Mouse (Mus musculus) heart, adult 18-20 months (tissue): ENCODE measurements around the gene Cdk14. TPM values are rescaled to one million over a fixed set of nuclear protein-coding genes. Genes with fewer than 3 reads are reported as not detected.
"Not testable (repeated sequence)": the region's sequence is repeated elsewhere in the genome, so short reads cannot be mapped to it uniquely, and the experiment has no call there.

Experiments used
- DNase-seq, 2 experiments: peaks; one replicate each; pipeline ENCODE4 v3.0.0; 2021 to 2022; ENCODE audit warnings: mixed read lengths in 1 of 2
- total RNA-seq, 2 experiments: library from RNA; stranded (reverse); gene quantifications; 2 replicates each; pipeline ENCODE4 v1.2.3; 2021

The Cdk14 gene
- total RNA-seq, 2 experiments from 2014 or later, result 5.5 to 7.7 TPM

DNA sequence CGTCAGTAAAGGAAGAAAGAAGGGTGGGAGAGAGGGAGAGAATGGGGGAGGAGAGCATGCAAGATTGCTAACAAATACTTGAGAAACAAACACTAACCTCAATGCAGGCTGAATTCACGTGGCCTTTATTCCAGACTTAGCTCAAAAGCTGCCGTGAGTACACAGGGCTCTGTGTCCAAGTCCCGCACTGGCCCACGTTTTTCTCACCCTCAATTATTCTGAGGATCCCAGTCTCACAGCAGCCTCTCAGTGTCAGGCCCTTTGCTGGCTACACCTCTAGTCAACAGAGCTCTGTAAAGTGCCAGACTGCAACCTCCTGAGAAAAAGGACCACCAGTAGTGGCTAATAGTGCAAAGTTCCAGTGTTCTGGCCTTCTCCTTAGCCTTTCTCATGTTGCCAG, 429.9 kb downstream of the Cdk14 start:
- DNase-seq, result no peak

DNA sequence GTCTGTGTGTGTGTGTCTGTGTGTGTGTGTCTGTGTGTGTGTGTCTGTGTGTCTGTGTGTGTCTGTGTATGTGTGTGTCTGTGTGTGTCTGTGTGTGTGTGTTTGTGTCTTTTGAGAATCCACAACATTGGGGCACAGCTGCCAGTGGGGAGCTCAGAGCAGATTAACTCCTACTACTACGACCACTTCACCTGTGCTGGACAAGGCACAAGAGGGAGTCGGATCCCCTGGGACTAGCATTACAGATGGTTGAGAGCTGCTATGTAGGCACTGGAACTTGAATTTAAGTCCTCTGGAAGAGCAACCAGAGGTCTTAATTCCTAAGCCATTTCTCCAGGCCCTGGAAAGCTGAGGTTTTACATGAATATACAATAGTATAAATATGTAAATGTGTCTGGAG, 433.9 kb downstream of the Cdk14 start:
- no peak for DNase-seq

DNA sequence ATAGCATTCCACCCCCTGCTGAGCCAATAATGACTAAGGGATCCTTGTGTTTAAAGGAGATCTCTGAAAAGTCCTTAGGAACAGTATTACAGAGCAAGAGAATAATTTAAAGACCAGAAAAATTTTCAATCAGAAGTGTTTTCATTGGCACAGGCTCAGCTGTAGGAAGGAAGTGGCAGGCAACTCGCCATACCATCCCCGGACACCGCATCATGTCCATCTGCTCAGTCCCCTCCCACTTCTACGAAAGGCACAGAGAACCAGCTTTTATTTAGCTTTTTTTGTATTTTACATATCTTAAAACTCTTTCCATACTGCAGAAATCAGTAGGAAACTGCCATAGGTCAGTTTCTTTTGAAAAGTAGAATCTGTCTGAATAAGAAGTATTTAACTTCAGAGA, 440.6 kb downstream of the Cdk14 start:
- no peak for DNase-seq

DNA sequence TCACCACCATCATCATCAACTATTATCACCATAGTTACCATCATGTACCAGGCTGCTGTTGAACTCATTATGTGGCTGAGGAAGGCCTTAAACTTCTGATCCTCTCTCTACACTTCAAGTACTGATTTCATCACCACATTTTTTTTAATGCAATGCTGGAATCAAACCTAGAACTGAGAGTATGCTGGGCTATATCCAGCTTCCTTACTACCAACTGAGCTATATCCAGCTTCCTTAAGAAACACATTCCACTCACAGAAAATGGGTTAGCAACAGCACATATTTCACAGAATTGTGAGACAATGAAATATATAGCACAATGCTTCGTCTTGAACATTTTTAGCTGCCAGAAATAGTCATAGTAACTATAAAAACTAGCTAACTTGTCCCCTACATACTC, 446.7 kb downstream of the Cdk14 start:
- no peak for DNase-seq

DNA sequence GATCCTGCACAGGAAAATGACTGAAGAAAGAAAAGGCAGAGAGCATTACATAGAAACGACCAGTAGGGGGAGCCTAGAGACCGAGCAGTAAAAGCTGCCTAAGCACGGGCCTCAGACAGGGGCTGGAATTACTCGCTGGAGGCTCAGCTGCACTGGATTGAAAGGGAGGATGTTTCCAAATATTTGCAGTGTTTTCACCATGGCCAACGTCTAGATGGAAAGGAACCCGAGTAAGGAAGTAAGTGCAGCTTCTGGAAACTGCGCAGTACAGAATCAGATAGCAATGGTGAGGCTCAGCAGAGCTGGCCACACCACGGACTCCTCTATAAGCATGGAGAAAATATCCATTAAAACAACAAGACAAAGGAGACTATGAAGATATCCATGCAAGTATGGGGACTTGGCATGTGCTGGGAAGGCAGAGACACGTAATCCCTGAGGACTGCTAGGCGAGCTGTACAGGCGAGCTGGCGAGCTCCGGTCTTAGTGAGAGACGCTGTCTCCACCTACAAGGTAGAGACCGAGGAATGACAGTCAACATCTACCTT, 458.0 kb downstream of the Cdk14 start:
- peak; percentile 63 to 78 for DNase-seq

DNA sequence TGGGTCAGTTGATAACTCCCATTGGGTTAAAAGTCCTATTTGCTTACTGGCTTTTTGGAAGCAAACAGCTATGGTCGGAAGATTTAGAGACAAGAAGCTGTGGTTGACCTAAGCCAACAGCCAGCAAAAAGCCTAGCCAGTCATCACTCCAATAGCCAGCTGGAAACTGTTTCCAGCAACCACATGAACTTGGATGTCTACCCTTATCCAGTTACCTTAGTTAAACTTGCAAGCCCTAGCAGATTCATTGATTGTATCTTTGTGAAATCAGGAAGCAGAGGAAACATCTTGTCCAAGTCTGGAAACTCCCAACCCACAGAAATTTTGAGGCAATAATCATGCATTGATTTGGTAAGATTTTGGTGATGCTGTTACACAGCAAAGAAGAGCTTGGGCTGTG, 458.5 kb downstream of the Cdk14 start:
- DNase-seq, result no peak

DNA sequence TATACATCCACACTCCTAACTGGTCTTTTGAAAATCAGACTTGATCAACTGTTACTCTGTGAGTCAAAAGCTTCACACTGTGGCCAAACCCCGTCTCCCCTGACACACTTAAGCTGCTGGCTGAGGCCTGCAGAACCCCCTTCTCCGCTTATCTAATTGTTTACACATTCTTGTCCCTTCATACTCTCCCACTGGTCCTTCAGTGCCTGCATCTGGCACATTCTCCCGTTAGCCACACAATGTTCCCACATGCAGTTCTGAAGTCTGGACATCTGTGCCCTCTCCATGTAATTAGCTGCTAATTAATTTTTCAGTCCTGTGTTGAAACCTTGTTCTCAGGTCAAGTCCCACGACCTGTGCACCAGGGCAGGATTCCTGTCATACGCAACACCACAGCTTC, 460.7 kb downstream of the Cdk14 start:
- DNase-seq, result no peak

DNA sequence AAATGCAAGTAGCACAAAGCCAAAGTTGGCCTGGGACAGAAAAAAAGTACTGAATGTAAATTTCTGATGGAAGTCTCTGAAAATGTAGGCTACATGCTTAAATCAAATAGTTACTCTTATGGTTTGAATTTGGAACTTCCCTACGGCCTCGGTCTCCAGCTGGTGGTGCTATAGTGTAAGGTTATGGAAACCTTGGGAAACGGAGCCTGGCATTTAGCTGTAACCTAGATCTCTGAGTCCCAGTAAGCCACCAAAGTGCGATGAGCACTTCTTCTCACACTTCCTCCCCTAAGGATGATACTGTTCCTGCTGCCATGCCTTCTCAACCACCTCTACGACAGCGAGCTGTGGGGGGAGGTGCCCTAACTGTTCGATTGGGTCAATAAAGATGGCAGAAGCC, 464.1 kb downstream of the Cdk14 start:
- DNase-seq, result no peak

DNA sequence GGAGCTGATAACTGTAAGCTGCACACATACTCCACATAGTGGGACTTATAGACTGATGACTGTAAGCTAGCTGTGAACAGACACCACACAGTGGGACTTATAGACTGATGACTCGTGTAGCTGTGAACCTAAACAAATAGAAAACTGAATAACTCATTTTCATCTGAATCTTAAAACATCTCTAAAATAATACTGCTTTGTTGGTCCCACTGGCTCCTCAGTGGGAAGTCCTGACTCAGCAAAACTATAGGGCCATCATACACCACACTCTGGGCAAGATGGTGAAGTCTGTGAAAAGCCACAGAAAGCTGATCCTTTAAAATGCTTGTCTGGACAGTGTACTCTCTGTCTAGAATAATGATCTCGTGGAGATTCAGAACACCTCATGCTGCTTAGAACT, 464.7 kb downstream of the Cdk14 start:
- DNase-seq, result no peak

DNA sequence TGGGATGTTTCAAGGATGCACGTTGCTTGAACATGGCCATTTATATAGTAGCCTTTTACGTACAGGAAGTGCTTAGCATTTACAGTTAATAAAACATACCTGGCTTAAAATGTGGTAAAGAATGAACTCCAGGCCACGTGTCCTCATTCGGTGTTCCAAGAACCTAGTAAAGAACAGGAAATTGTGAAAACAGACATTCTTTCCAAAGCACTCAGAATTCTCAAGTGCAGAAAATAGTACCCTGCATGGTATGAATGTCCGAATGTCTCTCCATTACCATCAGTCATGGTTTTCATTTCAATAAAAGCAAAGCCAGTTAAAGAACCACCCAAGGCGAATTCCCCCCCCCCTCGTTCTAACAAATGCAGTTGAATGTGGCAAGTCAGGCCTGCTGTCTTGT, 470.7 kb downstream of the Cdk14 start:
- DNase-seq, result no peak

DNA sequence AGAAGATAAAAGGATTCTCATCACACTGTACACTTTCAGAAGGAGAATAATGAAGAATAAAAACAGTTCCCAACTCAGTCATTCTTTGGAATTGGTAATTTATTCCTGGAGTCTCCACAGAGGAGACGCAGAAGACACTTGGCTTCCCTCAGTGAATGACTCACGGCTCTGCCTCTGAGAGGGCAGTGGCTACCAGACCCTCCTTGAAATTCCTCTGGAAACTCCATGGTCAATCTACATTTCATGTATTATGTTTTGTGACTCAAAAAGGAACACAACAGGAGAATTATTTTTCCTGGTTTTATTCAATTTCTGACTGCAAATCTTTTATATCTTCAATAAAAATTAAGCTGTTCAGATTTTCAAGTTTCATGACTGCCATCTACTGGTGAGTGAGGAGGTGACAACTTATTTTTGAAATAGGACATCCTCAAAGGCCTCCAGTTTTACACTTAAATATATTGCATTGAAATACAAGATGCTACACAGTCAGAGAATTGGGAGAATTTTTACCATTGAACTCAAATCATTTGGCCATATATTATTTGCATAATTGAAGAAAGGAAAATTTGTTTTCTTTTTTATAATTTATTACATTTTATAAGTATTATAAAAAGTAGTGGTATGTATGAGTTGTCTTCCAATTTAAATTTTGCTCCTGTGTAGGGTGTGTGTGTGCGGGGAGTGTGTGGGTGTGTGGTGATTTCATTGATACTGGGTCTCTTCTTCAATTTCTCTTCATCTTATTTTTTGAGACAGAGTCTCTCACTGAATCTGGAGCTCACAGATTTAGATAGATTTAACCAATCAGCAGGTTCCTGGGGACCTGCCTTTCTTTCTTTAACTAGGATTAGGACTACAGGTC, 471.8 kb downstream of the Cdk14 start:
- peak in 1 of 2 experiments; percentile 43 for DNase-seq

DNA sequence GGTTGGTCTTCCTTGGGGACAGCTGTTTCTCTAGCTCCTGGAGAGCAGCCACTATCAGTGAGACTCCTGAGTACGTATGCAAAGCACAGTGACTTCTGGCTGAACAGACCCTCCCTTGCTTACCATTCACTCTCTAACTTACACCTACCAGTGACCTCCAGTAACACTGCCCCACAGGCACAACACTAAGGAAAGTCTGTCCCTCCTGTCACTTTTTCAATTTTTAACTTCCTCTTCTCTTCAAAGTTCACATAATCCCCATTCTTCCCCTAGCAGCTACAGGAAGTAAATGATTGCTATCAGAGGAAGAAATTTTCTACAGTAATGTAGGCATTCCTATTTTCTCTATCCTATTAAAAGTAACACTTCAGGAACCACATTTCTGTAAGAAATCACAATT, 485.0 kb downstream of the Cdk14 start:
- DNase-seq, result no peak

DNA sequence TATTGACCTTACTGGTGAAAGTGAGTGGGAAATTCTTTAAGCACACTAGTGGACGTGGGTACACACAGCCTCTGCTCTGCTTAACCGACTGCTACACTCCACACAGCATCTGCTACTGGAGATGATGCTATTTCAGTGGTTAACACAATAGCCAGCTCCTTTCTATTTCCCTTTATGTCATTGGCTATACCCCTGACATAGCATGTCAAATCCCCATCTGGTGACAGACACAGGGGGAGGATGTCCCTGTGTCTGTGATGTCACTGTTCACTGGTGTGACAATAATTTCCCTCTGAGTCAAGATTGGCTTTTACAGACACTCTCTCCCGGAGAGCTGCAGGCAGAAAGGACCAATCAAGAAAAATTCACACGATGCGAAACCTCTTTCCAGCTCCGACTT, 485.6 kb downstream of the Cdk14 start:
- no peak for DNase-seq

DNA sequence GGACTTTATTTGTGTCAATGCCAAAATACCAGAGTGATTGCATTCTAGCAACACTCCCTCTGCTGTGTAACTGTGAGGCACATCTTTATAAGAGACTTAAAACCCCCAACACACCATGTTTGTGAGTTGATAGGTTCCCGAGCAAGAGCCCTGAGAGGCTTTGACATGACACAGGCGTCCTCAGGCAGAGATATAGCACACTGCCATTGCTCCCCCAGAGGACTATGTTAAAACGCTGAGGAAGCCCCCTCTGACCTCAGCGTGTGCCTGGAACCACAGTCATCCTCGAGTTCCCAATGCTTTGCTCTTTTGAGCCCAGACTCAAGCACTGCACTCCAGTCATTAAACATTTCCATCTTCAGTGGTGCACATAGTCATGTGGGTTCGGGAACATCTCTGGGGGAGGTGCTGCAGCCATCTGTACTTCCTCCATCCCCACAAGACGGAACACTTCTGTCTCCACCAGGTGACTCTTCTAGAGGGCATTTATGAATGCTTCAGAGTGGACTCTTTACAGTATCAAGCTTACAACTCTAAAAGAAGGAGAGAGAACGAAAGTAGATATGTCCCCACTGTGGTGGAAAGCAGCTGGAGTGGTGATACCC, 488.5 kb downstream of the Cdk14 start:
- DNase-seq, result no peak

DNA sequence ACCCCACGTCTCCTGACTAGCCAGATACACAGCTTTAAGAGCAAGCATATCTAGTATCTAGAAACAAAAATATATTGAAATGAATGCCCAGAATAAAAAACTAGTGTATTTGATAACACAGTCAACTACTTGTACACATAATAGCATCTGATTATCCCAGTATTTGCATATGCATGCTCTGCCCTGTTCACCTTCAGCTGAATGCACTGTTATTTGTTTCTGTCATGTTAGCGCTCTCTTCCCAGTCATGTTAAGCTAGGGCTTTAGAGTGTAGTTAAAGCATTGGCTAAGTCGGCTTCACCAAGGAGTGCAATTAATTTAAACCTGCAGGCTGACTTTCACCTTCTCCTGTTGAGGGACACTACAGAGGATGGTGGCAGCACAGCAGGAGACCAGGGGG, 490.5 kb downstream of the Cdk14 start:
- no peak for DNase-seq

DNA sequence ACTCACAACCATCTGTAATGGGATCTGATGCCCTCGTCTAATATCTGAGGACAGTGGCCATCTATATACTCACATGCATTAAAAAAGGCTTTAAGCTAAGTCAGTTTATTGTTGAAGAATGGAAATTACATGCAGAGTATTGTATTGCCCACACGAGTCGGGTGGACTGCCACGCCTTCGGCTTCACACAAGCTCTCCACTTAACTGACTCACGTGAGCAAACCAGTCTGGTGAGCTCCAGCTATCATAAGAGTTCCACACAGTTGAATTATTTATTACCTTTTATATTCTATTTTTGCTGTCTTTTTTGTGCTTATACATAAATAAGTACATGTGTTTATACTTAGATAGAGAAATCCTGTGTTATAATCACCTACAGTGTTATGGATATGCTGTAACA, 495.2 kb downstream of the Cdk14 start:
- DNase-seq, result no peak

DNA sequence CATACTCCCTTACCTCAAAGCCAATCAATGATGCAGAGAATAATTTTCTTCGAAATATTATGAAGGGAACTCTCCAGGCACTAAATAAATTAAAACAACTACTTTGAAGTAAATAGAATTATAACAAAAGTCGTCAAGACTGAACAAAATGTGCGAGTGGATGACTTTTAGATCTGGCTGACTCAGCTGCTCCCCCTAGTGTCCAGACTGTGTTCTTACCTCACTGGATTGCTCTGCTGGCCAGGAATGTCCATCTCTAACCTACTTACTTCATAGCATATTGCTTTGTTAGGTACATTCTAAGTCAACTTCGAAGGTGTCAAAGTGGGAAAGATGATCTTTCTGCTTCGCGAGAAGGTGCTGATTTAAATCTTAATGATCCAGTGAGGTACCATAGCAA, 501.7 kb downstream of the Cdk14 start:
- peak; percentile 48 to 80 for DNase-seq

DNA sequence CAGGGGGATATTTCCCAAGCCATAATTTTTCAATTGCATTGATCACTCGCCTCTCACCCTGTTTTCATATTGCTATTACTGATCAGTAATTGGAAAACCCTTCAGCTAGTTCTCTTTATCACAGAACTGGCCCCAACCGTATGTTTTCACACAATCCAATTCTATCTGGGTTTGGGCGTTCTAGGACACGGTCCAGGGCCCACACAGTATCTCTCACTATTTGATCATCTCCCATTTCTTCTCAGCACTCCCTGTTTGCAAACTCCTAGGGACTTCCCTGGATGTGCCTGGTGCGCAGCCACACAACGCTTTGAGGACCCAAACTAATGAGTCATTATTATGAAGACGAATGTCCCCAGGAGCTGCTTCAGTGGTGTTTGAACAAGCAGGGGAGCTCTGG, 502.4 kb downstream of the Cdk14 start:
- DNase-seq, result no peak

DNA sequence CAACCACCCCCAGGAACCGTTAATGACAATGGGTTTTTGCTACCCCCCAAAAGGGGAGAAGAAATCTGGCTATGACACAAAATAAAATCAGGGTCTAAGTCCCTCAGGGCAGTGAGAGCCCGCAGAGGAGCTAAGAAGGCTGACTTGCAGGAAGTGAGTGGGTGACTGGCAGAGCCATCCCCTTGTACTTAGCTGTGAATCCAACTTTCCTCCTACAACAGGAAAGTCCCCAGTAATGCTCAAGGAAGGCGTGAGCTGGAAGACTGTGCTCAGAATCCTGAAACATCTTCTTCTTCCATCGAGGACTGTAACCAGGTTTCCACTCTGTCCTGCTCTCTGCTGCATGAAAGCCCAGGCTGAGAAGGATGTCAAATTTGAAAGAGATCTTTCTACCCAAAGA, 502.8 kb downstream of the Cdk14 start:
- DNase-seq, result no peak

DNA sequence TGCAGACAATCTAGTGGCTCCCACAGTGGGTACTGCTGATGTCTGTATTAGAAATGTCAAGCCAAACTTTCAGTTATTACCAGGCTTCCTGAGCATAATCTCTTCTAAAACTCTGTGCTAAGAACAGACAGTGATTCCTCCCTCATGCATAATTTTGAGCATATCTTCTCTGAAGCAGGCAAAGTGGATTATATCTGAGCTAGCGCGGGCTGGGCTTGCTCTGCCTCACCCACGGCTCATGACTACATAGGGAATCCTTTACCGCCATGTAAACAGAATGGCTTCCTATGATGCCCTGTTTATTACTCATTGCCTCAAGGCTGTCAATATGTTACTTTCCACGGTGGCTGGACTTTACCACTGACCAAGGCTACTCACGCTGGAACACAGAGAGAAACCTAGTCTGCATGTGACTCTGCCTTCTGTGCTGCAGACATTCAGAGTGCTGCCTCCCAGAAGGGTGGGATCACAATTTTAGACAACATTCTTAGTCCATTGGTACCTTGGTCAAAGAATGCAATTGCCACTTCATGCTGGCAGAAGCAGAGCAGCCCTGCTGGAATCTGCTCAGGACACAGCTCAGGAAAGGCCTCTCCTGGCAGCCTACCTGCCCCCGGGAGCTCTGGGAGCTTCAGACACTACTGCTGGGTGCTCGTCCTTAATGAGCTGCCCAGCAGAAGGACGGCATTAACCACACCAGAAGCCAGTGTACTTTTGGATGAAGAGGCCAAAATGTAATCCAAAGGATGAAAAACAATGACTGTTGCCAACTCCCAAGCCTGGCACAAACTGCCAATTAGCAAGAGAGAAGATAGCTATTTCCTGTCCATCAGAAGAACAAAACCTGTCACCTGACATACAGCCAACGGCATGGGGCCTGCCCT, 503.5 kb downstream of the Cdk14 start:
- DNase-seq, result no peak

DNA sequence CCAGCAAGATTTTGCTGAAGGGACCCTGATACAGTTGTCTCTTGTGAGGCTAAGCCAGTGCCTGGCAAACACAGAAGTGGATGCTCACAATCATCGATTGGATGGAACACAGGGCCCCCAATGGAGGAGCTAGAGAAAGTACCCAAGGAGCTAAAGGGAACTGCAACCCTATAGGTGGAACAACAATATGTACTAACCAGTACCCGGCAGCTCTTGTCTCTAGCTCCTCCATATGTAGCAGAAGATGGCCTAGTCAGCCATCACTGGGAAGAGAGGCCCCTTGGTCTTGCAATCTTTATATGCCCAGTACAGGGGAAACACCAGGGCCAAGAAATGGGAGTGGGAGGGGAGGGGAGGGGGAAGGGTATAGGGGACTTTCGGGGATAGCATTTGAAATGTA, 515.2 kb downstream of the Cdk14 start:
- DNase-seq, result not testable (repeated sequence)

DNA sequence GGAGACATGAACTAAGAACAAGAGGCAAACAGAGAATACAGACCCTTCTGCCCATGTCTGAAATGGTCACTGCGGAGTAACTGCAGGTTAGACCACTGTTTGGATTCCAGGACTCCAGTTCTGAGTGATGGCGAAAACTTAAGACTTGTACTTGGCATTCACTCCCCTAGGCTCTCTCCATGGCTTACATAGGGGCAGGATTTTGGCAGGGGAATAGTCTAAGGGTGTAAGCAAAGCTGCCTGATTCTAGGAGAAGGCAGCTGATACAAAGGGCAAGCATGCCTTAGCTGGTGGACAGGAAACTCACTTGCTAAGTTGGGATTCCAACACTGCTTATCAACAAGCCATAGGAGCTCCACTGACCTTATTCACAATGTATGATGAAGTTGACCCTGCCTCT, 521.9 kb downstream of the Cdk14 start:
- DNase-seq, result no peak

DNA sequence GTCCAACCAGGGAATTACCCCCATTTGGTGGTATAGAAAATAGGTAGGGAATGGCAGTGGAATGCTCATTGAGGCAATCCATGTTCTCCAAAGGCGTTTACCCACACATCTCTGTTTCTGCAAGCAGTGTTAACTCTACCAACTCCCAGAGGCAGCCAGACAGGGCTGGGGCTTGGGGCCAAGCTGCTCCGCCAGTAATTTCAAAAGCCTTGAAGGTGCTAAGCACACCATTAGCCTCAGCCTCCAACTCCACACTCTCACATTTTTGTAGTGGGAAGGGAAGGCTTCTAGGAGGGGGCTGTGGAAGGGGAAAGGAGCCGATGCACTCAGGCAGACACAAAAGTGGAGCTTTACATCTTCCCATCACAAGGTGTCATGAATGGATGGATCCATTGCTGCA, 525.1 kb downstream of the Cdk14 start:
- DNase-seq, result no peak
